Mouse (Mus musculus) midbrain, embryonic 14.5 days (tissue): ENCODE results near the gene Mtor. TPM values are rescaled to one million over a fixed set of nuclear protein-coding genes. Genes with fewer than 3 reads are reported as not detected.

Experiments
- ATAC-seq: fragments of 200-750 bp; cut with Nextera tagmentation; 2 replicates; pipeline ENCODE4 v1.8.0; 2017; ENCODE audit warnings: moderate number of reproducible peaks, moderate library complexity; ENCODE audit not compliant: low FRiP score, low TSS enrichment
- DNase-seq: peaks from one replicate; pipeline ENCODE4 v3.0.0-alpha.2; 2015
- H3K27ac ChIP-seq: fragments of 300-500 bp; sonication (generic); replicated peaks from 2 replicates; pipeline ENCODE4 v1.5.1; 2014; ENCODE audit warnings: mild to moderate bottlenecking, low read depth, low read length, moderate library complexity
- H3K27me3 ChIP-seq: fragments of 300-500 bp; sonication (generic); 2 replicates; pipeline ENCODE4 v1.6.1; 2014; ENCODE audit warnings: low read length, control low read depth, mixed read lengths; ENCODE audit not compliant: control insufficient read depth, insufficient read depth
- H3K36me3 ChIP-seq: fragments of 300-500 bp; sonication (generic); 2 replicates; pipeline ENCODE4 v1.6.1; 2014; ENCODE audit warnings: low read length, control low read depth; ENCODE audit not compliant: control insufficient read depth, insufficient read depth
- H3K4me1 ChIP-seq: fragments of 300-500 bp; sonication (generic); 2 replicates; pipeline ENCODE4 v1.6.1; 2014; ENCODE audit warnings: mild to moderate bottlenecking, antibody characterized with exemption, low read length, control low read depth; ENCODE audit not compliant: control insufficient read depth, insufficient read depth
- H3K4me2 ChIP-seq: fragments of 300-500 bp; sonication (generic); 2 replicates; pipeline ENCODE4 v1.6.1; 2014; ENCODE audit warnings: mild to moderate bottlenecking, low read length, moderate library complexity
- H3K4me3 ChIP-seq: fragments of 300-500 bp; sonication (generic); replicated peaks from 2 replicates; pipeline ENCODE4 v1.5.1; 2014; ENCODE audit warnings: low read depth, low read length
- H3K9ac ChIP-seq: fragments of 300-500 bp; sonication (generic); replicated peaks from 2 replicates; pipeline ENCODE4 v1.6.1; 2014; ENCODE audit warnings: mild to moderate bottlenecking, low read length, moderate library complexity
- H3K9me3 ChIP-seq: fragments of 300-500 bp; sonication (generic); 2 replicates; pipeline ENCODE4 v1.6.1; 2016; ENCODE audit warnings: low read length, control low read depth, mixed read lengths; ENCODE audit not compliant: control insufficient read depth
- WGBS: fragments of 180-500 bp; shearing (Covaris S2); extraction: QIAGEN DNeasy Blood & Tissue Kit; methylation state at CpG from one replicate; pipeline ENCODE4 v1.1.7; 2014; 5-methylcytosine and 5-hydroxymethylcytosine counted together
- polyA plus RNA-seq: library from polyadenylated mRNA; unstranded; fragments of >200 nt; fragmentation: Nextera tagmentation; extraction: Ambion mirVana; gene quantifications from 2 replicates; pipeline ENCODE4 v1.2.1, GENCODE M21; 2014

The Mtor gene
- polyA plus RNA-seq, 1 experiment from 2014 or later = 34.8 TPM

DNA sequence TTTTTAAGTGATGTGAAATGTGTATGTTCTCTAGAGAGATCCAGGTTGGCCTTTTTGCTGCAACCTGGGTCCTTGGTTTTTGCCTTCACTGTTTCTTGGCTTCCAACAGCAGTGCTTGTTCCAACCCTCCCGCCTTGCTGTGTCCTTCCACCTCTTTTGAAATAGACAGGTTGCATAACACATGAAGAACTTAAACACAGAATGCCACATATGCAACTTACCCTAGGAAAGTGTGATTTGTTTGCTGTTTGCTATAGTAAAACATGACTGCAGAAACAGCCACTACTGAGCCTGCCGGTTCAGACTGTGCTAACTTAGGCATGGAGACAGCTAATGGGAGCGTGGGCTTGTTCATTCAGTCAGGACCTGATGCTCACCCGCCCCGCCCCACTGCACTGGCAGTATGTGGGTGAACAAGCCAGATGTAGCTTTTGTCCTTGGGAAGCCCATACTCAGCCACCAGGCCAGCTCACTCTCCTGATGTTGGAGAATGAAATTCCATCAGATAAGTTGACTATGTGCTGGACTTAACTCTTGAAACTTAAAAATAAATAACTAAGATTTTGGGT lies 18.2 kb downstream of the Mtor start:
- no peaks in the 10 kb centered on the region for H3K4me1 ChIP-seq
- no peak overlapping the region for H3K9ac ChIP-seq
- no peak overlapping the region for H3K4me3 ChIP-seq
- WGBS = 96% methylated on average over 5 of the region's 5 CpGs
- no peak overlapping the region for H3K27ac ChIP-seq
- DNase-seq (no peak), ATAC-seq (no peak)
- H3K9me3 ChIP-seq = no peaks in the 10 kb centered on the region
- H3K36me3 ChIP-seq = peaks cover 99% of the 10 kb centered on the region
- H3K27me3 ChIP-seq = no peaks in the 10 kb centered on the region
- no peak overlapping the region for H3K4me2 ChIP-seq

DNA sequence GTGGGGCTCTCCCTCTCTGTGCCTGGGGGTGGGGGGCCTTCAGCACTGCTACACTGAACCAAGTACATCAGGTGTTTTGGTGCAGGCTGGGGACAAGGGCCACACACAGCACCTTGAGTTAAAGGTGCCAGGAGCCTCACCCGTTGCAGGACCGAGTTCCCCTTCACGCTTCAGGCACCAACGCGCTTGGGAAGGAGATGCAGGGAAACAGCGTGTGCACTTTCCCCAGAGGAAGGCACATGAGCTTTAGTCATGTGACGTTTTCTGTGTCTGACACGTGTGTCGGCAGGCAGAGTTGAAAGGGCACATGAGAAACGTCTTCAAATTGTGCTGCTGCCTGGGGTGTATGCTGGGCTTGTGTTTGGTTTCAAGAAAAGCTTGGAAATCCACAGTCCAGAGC lies 20.0 kb downstream of the Mtor start:
- DNase-seq (no peak), ATAC-seq (no peak)
- Histone ChIP-seq H3K9me3 (no peaks in the 10 kb centered on the region), H3K4me1 (no peaks in the 10 kb centered on the region), H3K4me3 (no peak overlapping the region), H3K4me2 (no peak overlapping the region), H3K9ac (no peak overlapping the region), H3K36me3 (peaks cover 100% of the 10 kb centered on the region), H3K27ac (no peak overlapping the region), H3K27me3 (no peaks in the 10 kb centered on the region)
- WGBS = 93% methylated on average over 10 of the region's 10 CpGs

DNA sequence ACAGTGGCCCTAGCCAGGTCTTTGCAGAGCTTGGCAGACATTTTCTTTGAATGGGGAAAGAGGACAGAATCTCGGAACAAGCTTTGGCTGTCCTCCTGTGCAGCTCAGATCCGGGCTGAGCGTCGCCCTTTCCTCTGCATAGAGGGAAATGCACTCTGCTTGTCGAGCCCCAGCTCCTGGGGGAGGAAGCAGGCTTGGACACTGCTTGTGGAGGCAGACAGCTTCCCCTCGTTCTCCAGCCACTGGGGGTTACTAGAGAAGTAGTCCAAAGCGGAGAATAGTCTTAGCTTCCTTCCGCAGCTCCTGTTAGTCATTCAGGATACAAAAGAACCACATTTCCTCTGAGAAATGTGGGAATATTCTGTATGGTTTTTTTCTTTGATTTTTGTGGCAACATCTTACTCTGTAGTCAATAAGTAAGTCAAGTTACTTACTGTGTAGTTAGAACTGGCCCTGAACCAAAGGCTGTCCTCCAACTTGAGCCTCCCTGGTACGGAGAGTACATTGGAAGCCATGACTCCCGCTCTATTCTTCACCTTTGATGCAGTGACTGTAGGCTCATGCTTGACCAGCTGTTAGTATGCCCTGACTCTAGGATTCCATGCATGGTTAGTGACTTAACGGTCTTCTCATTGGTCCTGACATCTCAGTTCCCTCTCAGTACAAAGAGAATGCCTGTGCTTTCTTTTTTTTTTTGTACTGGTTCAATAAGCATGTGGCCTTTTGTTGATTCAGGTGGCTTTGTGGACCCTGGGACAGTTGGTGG lies 21.3 kb downstream of the Mtor start:
- H3K4me3 ChIP-seq = no peak overlapping the region
- 95% methylated on average over 11 of the region's 11 CpGs for WGBS

DNA sequence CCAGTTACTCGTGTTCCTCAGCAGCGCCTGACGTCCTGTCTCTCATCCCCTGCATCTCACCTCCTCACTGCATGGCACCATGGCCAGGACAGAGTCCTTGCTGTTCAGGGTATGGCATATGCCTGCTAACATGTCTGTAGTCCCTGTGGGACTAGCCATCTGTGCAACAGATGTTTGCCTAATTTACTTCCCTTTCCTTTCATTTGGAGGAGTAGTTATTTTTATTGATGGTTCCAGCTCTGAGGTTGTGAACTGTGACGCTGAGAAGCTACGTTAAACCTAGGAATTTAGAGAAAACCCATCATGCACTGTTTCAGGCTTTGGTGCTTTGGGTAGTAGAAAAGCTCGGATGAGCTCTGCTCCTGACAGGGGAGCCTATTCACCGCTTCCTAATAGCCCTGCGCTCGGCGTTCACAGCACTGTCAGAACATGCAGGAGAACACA lies 23.0 kb downstream of the Mtor start:
- Histone ChIP-seq H3K27me3 (no peaks in the 10 kb centered on the region), H3K36me3 (peaks cover 98% of the 10 kb centered on the region), H3K4me1 (no peaks in the 10 kb centered on the region), H3K27ac (no peak overlapping the region), H3K9ac (no peak overlapping the region), H3K4me3 (no peak overlapping the region), H3K4me2 (no peak overlapping the region), H3K9me3 (no peaks in the 10 kb centered on the region)
- ATAC-seq = no peak
- 77% methylated on average over 10 of the region's 10 CpGs for WGBS
- DNase-seq = no peak

More for the DNA sequence above, 21.3 kb downstream of the Mtor start:
- Histone ChIP-seq H3K27ac (no peak overlapping the region), H3K9ac (no peak overlapping the region), H3K36me3 (peaks cover 98% of the 10 kb centered on the region), H3K27me3 (no peaks in the 10 kb centered on the region), H3K9me3 (no peaks in the 10 kb centered on the region), H3K4me2 (no peak overlapping the region), H3K4me1 (no peaks in the 10 kb centered on the region)
- ATAC-seq = no peak
- DNase-seq = no peak

DNA sequence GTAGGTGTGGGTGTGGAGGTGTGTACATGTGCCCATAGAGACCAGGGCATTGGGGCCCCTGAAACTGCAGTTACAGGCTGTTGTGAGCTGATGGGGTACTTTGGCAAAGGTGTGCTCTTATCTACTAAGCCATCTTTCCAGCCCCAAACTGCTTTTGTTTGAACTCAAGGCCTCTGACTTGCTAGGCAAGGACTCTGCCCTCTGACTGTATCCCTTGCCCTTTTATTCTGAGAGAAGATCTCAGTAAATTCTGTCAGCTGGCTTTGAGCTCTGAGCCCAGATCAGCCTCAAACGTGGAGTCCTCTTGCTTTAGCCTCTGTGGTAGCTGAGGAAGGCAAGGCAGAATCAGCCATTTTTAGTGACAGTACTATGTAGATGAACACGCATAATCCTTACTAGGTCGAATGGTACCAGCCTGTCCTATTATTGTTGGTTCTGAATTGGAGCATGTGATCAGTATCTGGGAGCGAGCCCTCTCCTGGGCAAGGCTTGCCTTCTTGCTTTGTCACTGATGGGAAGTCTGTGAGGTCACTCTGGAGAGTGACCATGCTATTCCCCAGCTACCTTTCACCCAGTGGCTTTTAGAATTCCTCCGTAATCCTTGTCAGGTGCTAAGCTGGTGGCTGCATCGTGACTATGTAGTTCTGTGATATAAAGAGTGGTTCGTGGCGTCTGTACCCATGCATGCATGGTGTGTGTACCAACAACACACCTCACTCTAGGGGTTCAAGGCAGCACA lies 24.2 kb downstream of the Mtor start:
- Histone ChIP-seq H3K4me3 (no peak overlapping the region), H3K9ac (no peak overlapping the region), H3K9me3 (no peaks in the 10 kb centered on the region), H3K36me3 (peaks cover 98% of the 10 kb centered on the region), H3K27me3 (no peaks in the 10 kb centered on the region), H3K4me1 (no peaks in the 10 kb centered on the region), H3K27ac (no peak overlapping the region), H3K4me2 (no peak overlapping the region)
- WGBS = 94% methylated on average over 8 of the region's 8 CpGs
- DNase-seq (no peak), ATAC-seq (no peak)

DNA sequence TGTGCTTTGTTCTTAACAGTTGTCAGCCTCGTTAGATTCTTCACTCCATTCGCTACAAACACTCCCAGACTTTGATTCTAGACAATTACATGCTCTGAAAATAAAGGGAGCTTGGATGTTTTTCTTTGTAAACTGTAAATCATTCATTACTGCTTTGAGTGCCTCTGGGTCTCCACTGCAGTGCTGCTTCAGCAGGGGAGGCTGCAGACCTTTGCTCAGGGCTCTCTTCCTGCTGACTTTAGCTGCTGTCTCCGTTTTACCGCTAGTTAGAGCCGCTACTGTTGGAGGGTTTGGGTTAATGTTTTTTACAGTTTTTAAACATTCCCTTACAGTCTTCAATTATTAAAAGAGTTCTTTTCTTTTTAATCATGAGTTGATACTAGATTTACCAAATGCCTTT lies 25.1 kb downstream of the Mtor start:
- Histone ChIP-seq H3K4me2 (no peak overlapping the region), H3K4me1 (no peaks in the 10 kb centered on the region), H3K27ac (no peak overlapping the region), H3K4me3 (no peak overlapping the region), H3K36me3 (peaks cover 97% of the 10 kb centered on the region), H3K9ac (no peak overlapping the region), H3K9me3 (no peaks in the 10 kb centered on the region), H3K27me3 (no peaks in the 10 kb centered on the region)
- ATAC-seq (no peak), DNase-seq (no peak)
- 91% methylated on average over 5 of the region's 5 CpGs for WGBS

DNA sequence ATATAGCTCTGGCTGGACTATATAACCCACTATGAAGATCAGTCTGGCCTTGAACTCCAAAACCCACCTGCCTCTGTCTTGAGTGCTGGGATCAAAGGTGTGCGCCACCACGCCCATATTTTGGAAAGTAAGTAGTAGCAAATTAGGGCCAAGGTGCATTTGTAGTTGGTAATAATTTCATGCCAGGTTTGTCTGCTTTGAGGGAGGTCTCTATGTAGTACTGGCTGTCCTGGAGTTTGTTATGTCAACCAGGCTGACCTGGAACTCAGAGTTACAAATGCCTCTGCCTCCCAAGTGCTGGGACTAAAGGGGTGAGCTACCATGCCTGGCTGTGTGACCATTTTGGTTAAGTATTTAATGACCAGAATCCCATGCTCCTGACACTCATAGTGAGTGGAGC lies 31.8 kb downstream of the Mtor start:
- Histone ChIP-seq H3K27ac (no peak overlapping the region), H3K9me3 (no peaks in the 10 kb centered on the region), H3K4me2 (no peak overlapping the region), H3K27me3 (no peaks in the 10 kb centered on the region), H3K4me3 (no peak overlapping the region), H3K4me1 (no peaks in the 10 kb centered on the region), H3K36me3 (peaks cover 96% of the 10 kb centered on the region), H3K9ac (no peak overlapping the region)
- ATAC-seq (no peak), DNase-seq (no peak)
- 96% methylated on average over 2 of the region's 2 CpGs for WGBS

DNA sequence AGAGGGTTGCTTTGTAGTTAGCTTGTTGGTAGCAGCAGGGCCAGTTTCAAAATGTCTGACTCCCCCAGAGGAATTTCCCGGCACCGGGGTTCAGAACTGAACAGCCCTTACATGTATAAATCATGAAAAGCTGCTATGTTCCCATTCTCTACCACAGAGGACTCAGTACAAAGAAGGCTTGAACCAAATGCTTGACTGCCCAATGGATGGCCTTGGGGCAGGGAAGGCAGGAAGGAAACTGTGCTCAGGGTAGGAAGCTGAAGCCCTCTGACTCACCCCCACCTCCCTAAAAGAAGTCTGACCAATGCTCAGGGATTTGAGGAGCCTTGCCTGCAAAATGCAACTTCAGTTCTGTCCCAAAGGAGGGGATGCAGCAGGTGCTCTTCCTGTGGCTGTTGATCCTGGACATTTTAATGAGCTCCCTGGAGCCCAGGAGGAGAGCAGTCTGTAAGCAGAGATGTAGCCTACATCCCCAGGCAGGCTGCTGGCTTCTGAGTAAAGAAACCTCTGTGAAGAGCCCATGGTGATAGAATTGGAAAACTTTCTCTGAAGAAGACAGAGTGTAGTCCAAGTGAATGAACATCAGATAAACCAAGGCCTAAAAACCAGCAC lies 33.3 kb downstream of the Mtor start:
- Histone ChIP-seq H3K4me3 (no peak overlapping the region), H3K27ac (no peak overlapping the region), H3K27me3 (no peaks in the 10 kb centered on the region), H3K4me1 (no peaks in the 10 kb centered on the region), H3K4me2 (no peak overlapping the region), H3K9me3 (no peaks in the 10 kb centered on the region), H3K36me3 (peaks cover 96% of the 10 kb centered on the region), H3K9ac (no peak overlapping the region)
- peak; percentile 63 for DNase-seq
- no peak for ATAC-seq
- WGBS = 56% methylated on average over 2 of the region's 2 CpGs
